Mouse (Mus musculus) testis, adult 2 months (tissue): ENCODE data around the gene Stab2.

ENCODE experiments used
- CTCF ChIP-seq: fragments of 200-500 bp; IDR thresholded peaks from 2 replicates; pipeline ENCODE4 v1.5.1; 2012; ENCODE audit warnings: low read depth, mild to moderate bottlenecking, inconsistent platforms, low read length, moderate library complexity; ENCODE audit not compliant: control insufficient read depth, insufficient read depth, insufficient replicate concordance
- POLR2A ChIP-seq: fragments of 200-500 bp; IDR thresholded peaks from 2 replicates; pipeline ENCODE4 v1.6.1; 2012; ENCODE audit warnings: low read depth, mild to moderate bottlenecking, inconsistent platforms, low read length, moderate library complexity; ENCODE audit not compliant: control insufficient read depth

GRCm38 (mm10) chr10:86940591-86940990 lies 67.2 kb downstream of the Stab2 start:
- TF ChIP-seq CTCF (no peak), POLR2A (no peak)
